Mouse (Mus musculus): ENCODE measurements around the gene Ube2s.
"Not testable (repeated sequence)": the region's sequence is repeated elsewhere in the genome, so short reads cannot be mapped to it uniquely, and the experiment has no call there.

Gene Ube2s

GRCm38 (mm10) chr7:4812303-4813104 is at the start of gene Ube2s:
TSS of gene Ube2s (minus strand) at chr7:4812590.
- DNase-seq (ENCODE audit: inconsistent ontology term), result peak; percentile 100

DNA sequence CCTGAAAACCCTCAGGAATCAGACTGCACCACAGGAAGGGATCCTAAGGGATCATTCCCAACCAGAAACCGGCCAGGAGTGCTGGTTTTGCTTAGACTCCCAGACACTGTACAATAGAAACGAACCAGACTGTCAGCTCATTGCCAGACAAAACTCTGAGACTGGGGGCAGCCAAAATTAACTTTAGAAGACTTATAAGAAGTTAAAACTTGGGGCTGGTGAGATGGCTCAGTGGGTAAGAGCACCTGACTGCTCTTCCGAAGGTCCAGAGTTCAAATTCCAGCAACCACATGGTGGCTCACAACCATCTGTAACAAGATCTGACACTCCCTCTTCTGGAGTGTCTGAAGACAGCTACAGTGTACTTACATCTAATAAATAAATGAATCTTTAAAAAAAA is 48.5 kb upstream of the Ube2s start:
- DNase-seq (ENCODE audit: inconsistent ontology term), result not testable (repeated sequence)

DNA sequence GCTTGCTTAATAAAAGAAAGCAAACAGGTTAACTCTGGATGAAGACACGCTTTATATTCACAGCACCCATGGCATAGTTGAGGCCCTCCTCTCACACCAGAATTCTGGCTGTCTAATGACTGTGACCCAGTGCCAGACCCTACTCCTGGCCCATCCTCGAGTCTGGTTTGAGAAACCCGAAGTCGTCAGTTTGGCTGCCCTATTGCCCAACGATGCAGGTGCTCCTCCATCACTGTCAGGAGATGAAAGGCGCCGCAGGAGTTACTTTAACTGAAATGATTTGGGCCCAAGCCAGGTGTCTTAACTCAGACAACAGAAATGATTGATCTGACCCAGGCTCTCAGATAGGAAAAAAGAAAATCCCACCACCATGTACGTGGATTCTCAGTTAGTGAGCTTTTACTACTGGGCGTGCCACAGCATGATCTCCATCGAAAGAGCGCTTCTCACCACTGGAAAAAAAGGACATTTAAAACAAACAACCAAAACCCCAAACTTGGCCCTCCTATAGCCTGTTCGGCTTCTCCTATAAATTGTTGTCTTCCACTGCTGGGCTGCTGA is 47.1 kb upstream of the Ube2s start:
- no peak for DNase-seq (ENCODE audit: inconsistent ontology term)

GRCm38 (mm10) chr7:4857321-4857720 is 44.9 kb upstream of the Ube2s start:
- DNase-seq (ENCODE audit: inconsistent ontology term), result no peak

GRCm38 (mm10) chr7:4856508-4856907 is 44.1 kb upstream of the Ube2s start:
- DNase-seq (ENCODE audit: inconsistent ontology term), result no peak

GRCm38 (mm10) chr7:4853613-4854012 is 41.2 kb upstream of the Ube2s start:
- DNase-seq (ENCODE audit: inconsistent ontology term), result no peak

DNA sequence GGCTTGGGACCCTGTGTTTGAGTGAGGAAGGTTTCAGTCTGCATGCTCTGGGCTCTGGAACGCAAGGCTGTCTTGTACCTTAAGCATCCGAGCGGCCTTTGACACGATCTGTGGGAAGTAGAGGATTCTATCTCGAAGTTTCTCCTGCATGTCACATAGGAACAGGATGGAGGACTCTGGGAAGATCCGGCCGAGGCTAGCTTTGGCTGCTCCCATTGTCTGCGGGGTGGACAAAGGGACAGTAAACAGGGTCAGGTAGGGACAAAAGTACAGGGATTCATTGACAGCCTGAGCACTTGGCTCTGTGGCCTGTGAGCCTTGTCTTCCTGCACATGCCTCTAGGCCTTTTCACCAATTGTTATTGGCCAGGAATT is 38.9 kb upstream of the Ube2s start:
- no peak for DNase-seq (ENCODE audit: inconsistent ontology term)

- DNase-seq (ENCODE audit: inconsistent ontology term), result no peak
Observed at GRCm38 (mm10) chr7:4850621-4851314, 38.4 kb upstream of the Ube2s start.

- no peak for DNase-seq (ENCODE audit: inconsistent ontology term)
Observed at GRCm38 (mm10) chr7:4849372-4849771, 37.0 kb upstream of the Ube2s start.

- DNase-seq (ENCODE audit: inconsistent ontology term), result peak; percentile 81
Observed at GRCm38 (mm10) chr7:4844917-4845309, 32.5 kb upstream of the Ube2s start.

GRCm38 (mm10) chr7:4844245-4844916 is 32.0 kb upstream of the Ube2s start, which contains the start of gene Shisa7:
TSS of gene Shisa7 (minus strand) at chr7:4844696.
- no peak for DNase-seq (ENCODE audit: inconsistent ontology term)

DNA sequence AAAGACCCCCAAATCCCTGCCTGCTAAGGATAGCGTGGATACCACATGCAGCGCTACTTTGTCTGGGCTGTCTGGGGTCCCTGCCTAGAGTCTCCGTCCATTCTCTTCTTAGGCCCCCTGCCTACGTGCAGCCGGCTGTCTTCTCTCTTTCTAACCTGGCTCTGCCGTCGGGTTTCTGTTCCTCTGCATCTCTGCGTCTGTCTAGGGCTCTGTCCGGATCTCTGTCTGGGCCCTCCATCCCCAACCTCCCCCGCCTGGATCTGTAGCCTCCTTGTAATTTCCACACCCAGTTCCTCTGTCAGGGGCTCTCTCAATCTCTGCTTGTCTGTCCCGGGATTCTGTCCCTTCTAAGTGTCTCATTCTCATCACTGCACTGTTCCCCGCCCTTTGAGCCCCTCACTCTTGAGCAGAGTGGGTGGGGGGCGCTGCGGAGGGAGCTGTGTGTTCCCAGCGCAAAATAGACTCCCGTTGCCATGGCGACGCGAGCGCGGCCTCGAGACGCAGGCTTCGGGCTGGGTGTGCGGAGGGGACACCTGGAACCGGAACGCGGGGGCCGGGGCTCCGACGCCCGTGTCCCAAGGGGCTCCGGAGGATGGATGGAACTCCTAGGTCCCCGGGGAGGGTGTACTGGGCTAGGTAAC is 31.3 kb upstream of the Ube2s start:
- no peak for DNase-seq (ENCODE audit: inconsistent ontology term)

GRCm38 (mm10) chr7:4842634-4843131 is 30.3 kb upstream of the Ube2s start:
- no peak for DNase-seq (ENCODE audit: inconsistent ontology term)

DNA sequence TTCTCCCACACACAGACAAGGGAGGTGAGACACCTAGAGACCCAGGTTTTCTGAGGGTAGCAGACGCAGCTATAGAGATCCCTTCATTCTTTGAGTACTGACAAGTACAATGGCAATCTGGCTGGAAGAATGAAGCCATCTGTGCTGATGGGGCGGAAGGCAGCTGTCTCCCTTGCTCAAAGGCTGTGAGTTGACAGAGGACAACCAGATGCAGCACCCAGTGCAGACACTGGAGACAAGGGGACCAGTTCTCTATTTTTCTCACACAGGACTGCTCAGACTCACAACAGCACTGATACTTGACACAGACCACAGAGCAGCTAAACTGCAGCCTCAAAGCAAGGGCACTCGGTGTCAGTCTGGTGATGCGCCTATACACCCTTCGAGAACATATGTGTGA is 29.7 kb upstream of the Ube2s start:
- DNase-seq (ENCODE audit: inconsistent ontology term), result no peak

- DNase-seq (ENCODE audit: inconsistent ontology term), result no peak
Observed at GRCm38 (mm10) chr7:4837639-4838038, 25.2 kb upstream of the Ube2s start.

GRCm38 (mm10) chr7:4836351-4836792 is 24.0 kb upstream of the Ube2s start:
- peak; percentile 68 for DNase-seq (ENCODE audit: inconsistent ontology term)

GRCm38 (mm10) chr7:4835631-4836327 is 23.4 kb upstream of the Ube2s start:
- DNase-seq (ENCODE audit: inconsistent ontology term), result no peak

GRCm38 (mm10) chr7:4830476-4830875 is 18.1 kb upstream of the Ube2s start:
- no peak for DNase-seq (ENCODE audit: inconsistent ontology term)

- no peak for DNase-seq (ENCODE audit: inconsistent ontology term)
Observed at GRCm38 (mm10) chr7:4825365-4825764, 13.0 kb upstream of the Ube2s start.

DNA sequence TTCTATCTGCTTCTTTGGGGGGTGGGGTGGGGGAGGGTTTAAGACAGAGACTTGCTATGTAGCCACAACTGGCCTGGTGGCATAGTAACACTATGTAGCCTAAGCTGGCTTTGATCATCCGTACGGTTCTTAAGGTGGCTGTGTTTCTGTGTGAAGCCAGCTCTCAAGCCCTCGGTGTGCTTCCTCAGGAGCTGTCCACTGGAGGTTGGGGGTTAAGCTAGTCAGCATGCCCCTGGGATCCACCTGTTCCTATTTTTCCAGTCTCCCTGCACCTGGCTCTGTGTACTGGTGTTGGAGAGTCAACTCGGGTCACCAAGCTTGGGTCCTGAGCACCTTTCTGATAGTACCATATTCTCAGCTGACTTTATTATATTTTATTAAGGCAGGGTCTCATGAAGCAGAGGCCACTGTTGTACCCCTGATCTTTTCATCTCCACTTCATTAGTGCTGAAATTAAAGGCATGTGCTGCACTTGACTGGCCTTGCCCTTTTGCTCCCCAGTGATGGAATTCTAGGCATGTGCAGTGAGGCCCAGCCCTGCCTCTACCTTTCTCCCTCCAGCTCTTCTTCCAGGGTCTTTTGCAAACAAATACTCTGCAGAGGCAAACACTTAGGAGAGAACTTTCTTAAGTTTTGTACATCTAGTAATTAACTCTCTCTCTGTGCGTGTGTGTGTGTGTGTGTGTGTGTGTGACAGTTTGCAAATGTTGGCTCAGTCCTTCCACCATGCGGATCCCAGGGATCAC is 9.9 kb upstream of the Ube2s start:
- DNase-seq (ENCODE audit: inconsistent ontology term), result no peak

Data from Muller cell, postnatal 12 days (primary cell).